In genomic region chr1:39805243-39805979, GRCm38 (mm10) we compare ENCODE assay signal across 12 mouse cellular contexts. TPM values are rescaled to one million over a fixed set of nuclear protein-coding genes. Genes with fewer than 3 reads are reported as not detected.
DNase-seq lines count a peak whose midpoint lies in the region; ATAC-seq and TF ChIP-seq lines count a peak whose summit lies in the region.
"Had no signal": no experiment of that assay in that cellular context is flagged by ENCODE, and none has a peak within 500 bp of the region (broad histone marks: within the 10 kb centered on the region; RNA-seq: fewer than 3 reads in every experiment).

Gm3646 (minus strand) TSS chr1:39805332.

- DNase-seq in adrenal gland, adult (ENCODE audit: inconsistent age in 2 of 2, low spot score in 1 of 2), result peak; percentile 41 to 80
- DNase-seq in adrenal gland, postnatal 4 days (ENCODE audit: low spot score in 2 of 2), result no peak
- peak; percentile 21 for DNase-seq in kidney, postnatal 0 days (ENCODE audit: low spot score)
- no peak for DNase-seq in kidney, adult 18-20 months
- DNase-seq in fibroblast of lung, adult 2 months (ENCODE audit: low read depth), result peak; percentile 19
- peak; percentile 86 to 88 for DNase-seq in heart, postnatal 10 days
- no peak for DNase-seq in urinary bladder, postnatal 36 days (ENCODE audit: low spot score in 2 of 2)
- no peak for DNase-seq in frontal cortex, postnatal 14 days (ENCODE audit: low spot score in 2 of 2)
- DNase-seq: lung, postnatal 10 days had no signal

- no peaks in the 10 kb centered on the region for H3K27me3 ChIP-seq in kidney, postnatal 0 days (ENCODE audit: insufficient read depth, low read length)

- TF ChIP-seq CTCF in kidney, postnatal 0 days (IDR thresholded peaks at IDR 0.05; ENCODE audit: low read depth), result no peak

- no peak within 1 kb of the TSS for H3K27ac ChIP-seq in kidney, postnatal 0 days
- H3K27ac ChIP-seq: limb, embryonic 10.5 days had no signal

- H3K4me2 ChIP-seq in kidney, postnatal 0 days (ENCODE audit: low read length), result no peak within 1 kb of the TSS

- no peak for ATAC-seq in kidney, postnatal 0 days (replicated peaks; ENCODE audit: low FRiP score, low read depth)

- no peaks in the 10 kb centered on the region for H3K4me1 ChIP-seq in kidney, postnatal 0 days (replicated peaks; ENCODE audit: insufficient read depth, low read length)
- H3K4me1 ChIP-seq: limb, embryonic 10.5 days had no signal

- no peak within 1 kb of the TSS for H3K4me3 ChIP-seq in kidney, postnatal 0 days (replicated peaks; ENCODE audit: low read depth, low read length)
- H3K4me3 ChIP-seq: limb, embryonic 10.5 days had no signal

- H3K9me3 ChIP-seq in kidney, postnatal 0 days (replicated peaks; ENCODE audit: low read length), result no peaks in the 10 kb centered on the region
- H3K9me3 ChIP-seq: limb, embryonic 10.5 days had no signal

- no peak within 1 kb of the TSS for H3K9ac ChIP-seq in kidney, postnatal 0 days (ENCODE audit: low read depth, low read length)

- no peaks in the 10 kb centered on the region for H3K36me3 ChIP-seq in kidney, postnatal 0 days (ENCODE audit: insufficient read depth, low read length)
- H3K36me3 ChIP-seq: limb, embryonic 10.5 days had no signal

- WGBS in kidney, postnatal 0 days, result 55% methylated on average over 4 of the region's 4 CpGs

- intact Hi-C loops in heart, postnatal 10 days (cut with DNase I), result no loop called here

RNA-seq across cellular contexts. Expression of gene Gm3646, which starts in this region (rescaled TPM):
- total RNA-seq in adrenal gland, postnatal 4 days (2021), result not detected
- polyA plus RNA-seq in kidney, postnatal 0 days (2015; fragmentation: Nextera tagmentation; extraction: Ambion mirVana), result not detected in 2 replicates
- total RNA-seq in heart, postnatal 10 days (2021), result 1 to 10 TPM; 6.9 to 7.5 TPM
- total RNA-seq: neutrophil, adult 5-6 weeks had no signal
- polyA plus RNA-seq: intestine, embryonic 14.5 days; limb, embryonic 10.5 days had no signal

Comparison
In these comparisons a context has a peak if more than half of its experiments do, and no peak if none do; other contexts are left out.
1. RNA of gene Gm3646 (total RNA-seq): 6.9 to 7.5 TPM in heart, postnatal 10 days; not detected in adrenal gland, postnatal 4 days; every median in the first group is over 4 times any median in the second.
2. DNase-seq: peak in adrenal gland, adult (2 of 2), fibroblast of lung, adult 2 months (single experiment) and heart, postnatal 10 days (2 of 2); none in adrenal gland, postnatal 4 days (0 of 2), kidney, adult 18-20 months (single experiment), urinary bladder, postnatal 36 days (0 of 2) and frontal cortex, postnatal 14 days (0 of 2).
3. Peak in DNase-seq in kidney, postnatal 0 days; RNA of the gene not detected or under 1 TPM.